Mouse (Mus musculus) intestine, postnatal 0 days (tissue): ENCODE results near the gene Sec24a. TPM values are rescaled to one million over a fixed set of nuclear protein-coding genes. Genes with fewer than 3 reads are reported as not detected.
"Not testable (repeated sequence)": the region's sequence is repeated elsewhere in the genome, so short reads cannot be mapped to it uniquely, and the experiment has no call there.

Experiments
- ATAC-seq: fragments of 200-750 bp; cut with Nextera tagmentation; 2 replicates; pipeline ENCODE4 v1.8.0; 2017; ENCODE audit warnings: mild to moderate bottlenecking, moderate TSS enrichment, moderate library complexity
- H3K27ac ChIP-seq: fragments of 300-500 bp; sonication (generic); 2 replicates; pipeline ENCODE4 v1.5.1; 2014; ENCODE audit warnings: mild to moderate bottlenecking, low read depth, low read length, moderate library complexity
- H3K27me3 ChIP-seq: fragments of 300-500 bp; sonication (generic); replicated peaks from 2 replicates; pipeline ENCODE4 v1.6.1; 2014; ENCODE audit warnings: low read length, mixed read lengths; ENCODE audit not compliant: control insufficient read depth, insufficient read depth
- H3K36me3 ChIP-seq: fragments of 300-500 bp; sonication (generic); 2 replicates; pipeline ENCODE4 v1.6.1; 2014; ENCODE audit warnings: mild to moderate bottlenecking, moderate library complexity; ENCODE audit not compliant: control insufficient read depth, insufficient read depth
- H3K4me1 ChIP-seq: fragments of 300-500 bp; sonication (generic); replicated peaks from 2 replicates; pipeline ENCODE4 v1.6.1; 2014; ENCODE audit warnings: antibody characterized with exemption, low read length, mixed read lengths; ENCODE audit not compliant: control insufficient read depth, insufficient read depth
- H3K4me2 ChIP-seq: fragments of 300-500 bp; sonication (generic); replicated peaks from 2 replicates; pipeline ENCODE4 v1.6.1; 2014; ENCODE audit warnings: low read depth, mild to moderate bottlenecking, moderate library complexity
- H3K4me3 ChIP-seq: fragments of 300-500 bp; sonication (generic); 2 replicates; pipeline ENCODE4 v1.5.1; 2014; ENCODE audit warnings: low read depth, low read length
- H3K9ac ChIP-seq: fragments of 300-500 bp; sonication (generic); 2 replicates; pipeline ENCODE4 v1.6.1; 2014; ENCODE audit warnings: mild to moderate bottlenecking, low read depth, low read length
- H3K9me3 ChIP-seq: fragments of 300-500 bp; sonication (generic); 2 replicates; pipeline ENCODE4 v1.6.1; 2016; ENCODE audit warnings: mixed run types; ENCODE audit not compliant: control insufficient read depth
- CTCF ChIP-seq: sonication (generic); IDR thresholded peaks from 2 replicates; pipeline ENCODE4 v1.5.1; 2016; ENCODE audit warnings: low read depth, mild to moderate bottlenecking, control low read depth, antibody characterized with exemption, moderate library complexity
- WGBS: fragments of 180-500 bp; shearing (Covaris S2); extraction: QIAGEN DNeasy Blood & Tissue Kit; methylation state at CpG from one replicate; pipeline ENCODE4 v1.1.7; 2014; 5-methylcytosine and 5-hydroxymethylcytosine counted together
- polyA plus RNA-seq: library from polyadenylated mRNA; unstranded; fragments of >200 nt; fragmentation: Nextera tagmentation; extraction: Ambion mirVana; gene quantifications from 2 replicates; pipeline ENCODE4 v1.2.1, GENCODE M21; 2015

The Sec24a gene
- polyA plus RNA-seq, 1 experiment from 2014 or later = 47.1 TPM

GRCm38 (mm10) chr11:51805221-51805981, 42.0 kb upstream of the Sec24a start:
- WGBS = 16% methylated on average over 17 of the region's 17 CpGs
- ATAC-seq = peak; percentile 71
- H3K9me3 ChIP-seq = no peaks in the 10 kb centered on the region
- peak overlapping the region; percentile 42 for H3K9ac ChIP-seq
- H3K4me2 ChIP-seq = peak overlapping the region; percentile 73
- peak overlapping the region; percentile 43 for H3K4me3 ChIP-seq
- peak overlapping the region; percentile 68; the same call in 1 of the 2 replicates for H3K27ac ChIP-seq
- H3K36me3 ChIP-seq = no peaks in the 10 kb centered on the region
- TF ChIP-seq CTCF = no peak
- no peaks in the 10 kb centered on the region; the same call in 1 of the 2 replicates for H3K4me1 ChIP-seq
- no peaks in the 10 kb centered on the region for H3K27me3 ChIP-seq

GRCm38 (mm10) chr11:51800634-51801325, 37.3 kb upstream of the Sec24a start:
- Histone ChIP-seq H3K4me2 (peak overlapping the region; percentile 45; the same call in 1 of the 2 replicates), H3K9me3 (no peaks in the 10 kb centered on the region), H3K4me1 (no peaks in the 10 kb centered on the region; the same call in 1 of the 2 replicates), H3K4me3 (no peak overlapping the region), H3K27me3 (no peaks in the 10 kb centered on the region), H3K9ac (no peak overlapping the region), H3K27ac (no peak overlapping the region), H3K36me3 (no peaks in the 10 kb centered on the region)
- no peak for TF ChIP-seq CTCF
- ATAC-seq = no peak
- WGBS = 16% methylated on average over 7 of the region's 8 CpGs

- H3K4me2 ChIP-seq = no peak overlapping the region
- TF ChIP-seq CTCF = no peak
- peaks cover 14% of the 10 kb centered on the region for H3K36me3 ChIP-seq
- H3K27me3 ChIP-seq = no peaks in the 10 kb centered on the region
- WGBS = 45% methylated on average over 4 of the region's 4 CpGs
- H3K4me3 ChIP-seq = no peak overlapping the region
- no peak overlapping the region for H3K27ac ChIP-seq
- no peaks in the 10 kb centered on the region for H3K4me1 ChIP-seq
- H3K9ac ChIP-seq = no peak overlapping the region
- peak; percentile 48 for ATAC-seq
- H3K9me3 ChIP-seq = no peaks in the 10 kb centered on the region
Observed at GRCm38 (mm10) chr11:51796272-51796671, 32.8 kb upstream of the Sec24a start.

- Histone ChIP-seq H3K27ac (peak overlapping the region; percentile 65; the same call in 1 of the 2 replicates), H3K36me3 (peaks cover 48% of the 10 kb centered on the region), H3K4me1 (no peaks in the 10 kb centered on the region), H3K4me2 (no peak overlapping the region), H3K27me3 (no peaks in the 10 kb centered on the region), H3K9ac (no peak overlapping the region), H3K9me3 (no peaks in the 10 kb centered on the region), H3K4me3 (no peak overlapping the region)
- ATAC-seq = peak; percentile 83
- no peak for TF ChIP-seq CTCF
- WGBS = 51% methylated on average over 7 of the region's 7 CpGs
Observed at GRCm38 (mm10) chr11:51790662-51791061, 27.2 kb upstream of the Sec24a start.

- H3K4me3 ChIP-seq, H3K27me3 ChIP-seq, H3K4me1 ChIP-seq, H3K9me3 ChIP-seq, ATAC-seq, H3K9ac ChIP-seq, H3K4me2 ChIP-seq: not testable (repeated sequence)
- 0 out of 2 replicates have a peak overlapping the region, but pooled peaks have one; percentile 65 for H3K27ac ChIP-seq
- WGBS = 80% methylated on average over 4 of the region's 4 CpGs
- peak; percentile 48 for TF ChIP-seq CTCF
- H3K36me3 ChIP-seq = peaks cover 50% of the 10 kb centered on the region
Observed at GRCm38 (mm10) chr11:51789735-51790134, 26.3 kb upstream of the Sec24a start.

- whole genome bisulfite sequencing = 91% methylated on average over 6 of the region's 6 CpGs
- peak; percentile 76 for TF ChIP-seq CTCF
- H3K36me3 ChIP-seq = peaks cover 64% of the 10 kb centered on the region
Observed at GRCm38 (mm10) chr11:51785926-51786325, 22.5 kb upstream of the Sec24a start.

More at GRCm38 (mm10) chr11:51785926-51786325, 22.5 kb upstream of the Sec24a start:
- no peaks in the 10 kb centered on the region for H3K27me3 ChIP-seq
- no peaks in the 10 kb centered on the region for H3K9me3 ChIP-seq
- no peaks in the 10 kb centered on the region for H3K4me1 ChIP-seq
- H3K27ac ChIP-seq = no peak overlapping the region
- no peak overlapping the region for H3K9ac ChIP-seq
- no peak overlapping the region for H3K4me3 ChIP-seq
- no peak for ATAC-seq
- no peak overlapping the region for H3K4me2 ChIP-seq
